Mouse (Mus musculus) gastrocnemius, adult 2 months (tissue): ENCODE measurements around the gene Ddost. TPM values are rescaled to one million over a fixed set of nuclear protein-coding genes. Genes with fewer than 3 reads are reported as not detected.

Source experiments
- DNase-seq: peaks from one replicate; pipeline ENCODE4 v3.0.0; 2022
- H3K27ac ChIP-seq: fragments of 200-600 bp; 2 replicates; pipeline ENCODE4 v1.8.1; 2022; ENCODE audit warnings: mild to moderate bottlenecking
- H3K4me3 ChIP-seq: fragments of 200-600 bp; 2 replicates; pipeline ENCODE4 v1.8.1; 2022; ENCODE audit warnings: mild to moderate bottlenecking, moderate library complexity
- CTCF ChIP-seq: fragments of 200-600 bp; IDR thresholded peaks from 2 replicates; pipeline ENCODE4 v1.8.1; 2022; ENCODE audit warnings: antibody characterized with exemption, mild to moderate bottlenecking, moderate library complexity
- intact Hi-C: fragments of 180-260 bp; cut with DNase I; formaldehyde crosslinking; loops from one replicate; pipeline ENCODE4 v1.15.1; 2025
- total RNA-seq, 2 experiments: library from RNA; stranded (reverse); gene quantifications; 2 replicates each; pipeline ENCODE4 v1.2.3; 2021

Gene Ddost
- total RNA-seq, 2 experiments from 2014 or later = 29.1 to 34.3 TPM

DNA sequence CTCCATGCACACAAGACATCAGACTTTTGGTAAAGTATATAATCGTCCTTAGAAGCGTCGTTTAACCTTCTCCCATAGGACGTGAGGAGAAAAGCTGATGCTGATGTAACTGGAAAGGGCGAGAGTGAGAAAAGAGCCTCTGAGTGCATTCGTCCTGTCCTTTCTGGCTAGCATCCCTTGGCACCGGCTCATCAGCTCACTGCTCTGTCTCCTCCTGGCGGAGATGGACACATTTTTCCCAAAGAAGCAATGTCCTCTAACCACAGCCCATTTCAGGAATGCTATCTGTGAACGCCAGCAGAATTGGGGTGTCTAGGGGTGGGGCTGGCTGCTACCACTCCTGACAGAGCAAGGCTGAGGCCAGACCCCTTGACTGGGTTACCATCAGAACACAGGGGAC is 27.1 kb downstream of the Ddost start:
- TF ChIP-seq CTCF = peak; percentile 14; the same call in 1 of the 2 replicates
- DNase-seq = peak; percentile 74
- Histone ChIP-seq H3K4me3 (no peak overlapping the region), H3K27ac (no peak overlapping the region)
- intact Hi-C loops = no loop called here

DNA sequence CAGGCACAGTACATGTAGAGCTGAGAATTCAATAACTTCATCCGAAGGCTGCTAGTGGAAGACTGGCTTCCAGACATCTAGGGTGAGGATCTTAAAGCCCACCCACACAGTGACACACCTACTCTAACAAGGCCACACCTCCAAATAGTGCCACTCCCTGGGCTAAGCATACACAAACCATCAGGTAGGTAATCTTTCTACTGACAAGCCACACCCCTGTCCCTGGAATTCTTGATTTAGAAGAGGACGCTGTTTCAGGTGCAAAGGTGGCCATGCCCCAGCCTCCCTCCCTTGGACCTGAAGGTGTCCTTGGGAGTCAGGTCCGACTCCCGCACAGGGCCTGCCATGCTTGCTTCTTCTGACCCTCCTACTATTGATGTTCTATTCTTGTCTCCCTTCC is 28.6 kb downstream of the Ddost start:
- DNase-seq = no peak
- H3K4me3 ChIP-seq = no peak overlapping the region
- TF ChIP-seq CTCF = no peak

DNA sequence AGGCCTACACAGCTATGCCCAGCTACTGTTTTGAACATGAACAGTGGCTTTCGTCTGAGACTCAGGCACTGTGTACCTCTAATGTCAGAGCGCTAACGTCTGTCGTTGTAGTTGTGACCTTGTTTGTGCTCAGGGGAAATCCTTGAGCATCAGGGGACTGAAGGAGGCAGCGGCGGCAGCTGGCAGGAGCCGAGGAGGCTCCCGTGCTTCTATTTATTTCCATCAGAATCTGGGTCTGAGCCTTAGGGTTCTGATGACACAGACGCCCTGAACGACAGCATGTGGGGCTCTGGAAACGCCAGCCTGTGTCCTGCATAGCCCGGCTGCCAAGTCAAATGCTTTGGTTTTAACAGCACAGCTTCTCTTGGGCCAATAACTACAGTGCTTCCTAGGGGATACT is 30.5 kb downstream of the Ddost start:
- peak; percentile 66 for DNase-seq
- no peak for TF ChIP-seq CTCF
- intact Hi-C loops = no loop called here
- peak overlapping the region; percentile 78 for H3K27ac ChIP-seq
- H3K4me3 ChIP-seq = no peak overlapping the region

More for the DNA sequence above, 28.6 kb downstream of the Ddost start:
- H3K27ac ChIP-seq = no peak overlapping the region
- intact Hi-C loops = no loop called here

DNA sequence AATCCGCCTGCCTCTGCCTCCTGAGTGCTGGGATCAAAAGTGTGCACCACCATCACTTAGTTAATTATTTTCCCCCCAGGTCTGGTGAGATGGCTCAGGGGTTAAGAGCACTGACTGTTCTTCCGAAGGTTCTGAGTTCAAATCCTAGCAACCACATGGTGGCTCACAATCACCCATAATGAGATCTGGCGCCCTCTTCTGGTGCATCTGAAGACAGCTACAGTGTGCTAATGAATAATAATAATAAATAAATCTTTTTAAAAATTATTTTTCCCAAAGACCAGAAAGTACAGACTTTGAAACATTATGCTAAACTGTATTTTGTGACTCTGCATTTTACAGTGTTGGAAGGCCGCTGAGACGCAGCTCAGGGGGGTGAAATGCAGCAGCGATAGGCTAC is 31.1 kb downstream of the Ddost start:
- Histone ChIP-seq H3K4me3 (no peak overlapping the region), H3K27ac (peak overlapping the region; percentile 78)
- intact Hi-C loops = no loop called here
- TF ChIP-seq CTCF = peak; percentile 52
- no peak for DNase-seq

DNA sequence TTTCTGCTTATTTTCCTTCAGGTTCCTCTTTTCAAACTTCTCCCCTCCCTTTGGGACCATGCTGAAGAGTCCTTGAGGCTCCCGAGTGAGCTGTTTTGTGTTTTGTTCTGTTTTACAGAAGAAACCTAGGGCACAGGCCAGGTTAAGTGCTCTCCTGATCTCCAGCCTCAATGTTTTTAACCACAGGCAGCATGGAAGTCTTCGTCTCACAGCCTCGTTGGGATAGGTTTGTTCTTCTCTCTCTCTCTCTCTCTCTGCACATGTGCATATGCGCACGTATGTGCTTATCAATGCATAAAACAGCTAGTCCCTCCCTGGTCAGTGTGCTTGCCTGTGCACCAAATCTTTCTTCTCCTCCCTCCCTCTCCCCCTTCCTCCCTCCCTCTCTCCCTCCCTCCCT is 32.3 kb downstream of the Ddost start:
- no peak for TF ChIP-seq CTCF
- DNase-seq = no peak
- Histone ChIP-seq H3K4me3 (no peak overlapping the region), H3K27ac (no peak overlapping the region)
- intact Hi-C loops = no loop called here

DNA sequence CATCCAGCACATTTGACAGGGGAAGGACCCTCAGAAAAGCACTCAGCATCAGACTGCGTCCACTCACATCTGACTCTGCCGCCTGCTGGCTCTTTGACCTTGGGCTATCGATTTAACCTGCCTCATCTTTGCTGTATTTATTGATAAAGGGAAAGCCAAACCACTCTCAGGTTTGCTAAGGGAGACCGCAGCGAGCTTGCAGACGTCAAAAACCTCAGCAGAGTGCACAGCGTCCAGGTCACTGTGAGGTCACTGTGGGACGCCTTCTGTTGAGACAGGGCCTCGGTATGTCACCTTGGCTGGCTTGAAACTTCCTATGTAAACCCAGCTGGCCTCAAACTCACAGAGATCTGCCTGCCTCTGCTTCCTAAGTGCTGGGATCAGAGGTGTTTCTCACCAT is 32.8 kb downstream of the Ddost start:
- no peak for DNase-seq
- no peak for TF ChIP-seq CTCF
- Histone ChIP-seq H3K27ac (no peak overlapping the region), H3K4me3 (no peak overlapping the region)
- intact Hi-C loops = no loop called here

DNA sequence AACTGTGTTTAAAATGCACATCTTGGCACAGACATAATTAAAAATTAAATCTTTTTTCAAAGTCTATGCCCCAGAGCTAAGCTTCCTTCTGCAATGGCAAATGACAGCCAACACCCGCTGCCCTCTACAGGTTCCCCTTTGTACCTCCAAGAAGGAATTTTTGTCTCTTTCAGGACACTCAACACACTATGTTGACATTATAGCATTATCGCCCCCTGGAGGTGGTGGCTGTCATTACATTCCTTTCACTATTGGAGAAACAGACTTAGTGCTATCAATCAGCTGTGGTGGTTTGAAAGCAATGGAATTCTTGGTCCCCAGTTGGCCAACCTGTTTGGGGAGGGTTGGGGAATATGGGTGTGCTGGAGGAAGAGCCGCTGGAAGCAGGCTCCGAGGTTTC is 35.4 kb downstream of the Ddost start:
- Histone ChIP-seq H3K4me3 (no peak overlapping the region), H3K27ac (no peak overlapping the region)
- peak; percentile 72 for TF ChIP-seq CTCF
- intact Hi-C loops = no loop called here
- peak; percentile 52 for DNase-seq

DNA sequence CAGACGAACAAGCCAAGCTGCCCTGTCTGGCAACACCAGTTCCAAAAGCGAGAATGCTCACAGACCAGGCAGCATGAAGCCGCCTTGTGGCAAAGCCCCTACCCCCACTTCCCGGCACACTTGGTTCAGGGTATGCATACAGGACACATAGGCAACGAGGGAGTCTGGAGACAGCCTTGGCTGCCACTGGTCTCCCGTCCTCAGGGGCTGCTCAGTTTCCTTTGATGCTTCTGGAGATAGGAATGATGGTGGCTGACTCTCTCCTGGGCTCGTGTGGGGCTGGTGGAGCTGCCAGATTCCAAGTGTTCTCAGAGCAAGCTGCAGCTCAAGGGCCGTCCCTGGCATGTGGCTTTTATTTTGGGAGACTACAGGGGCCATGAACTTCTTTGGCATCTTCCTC is 36.9 kb downstream of the Ddost start:
- DNase-seq = no peak
- TF ChIP-seq CTCF = no peak
- no peak overlapping the region; the same call in 1 of the 2 replicates for H3K27ac ChIP-seq
- intact Hi-C loops = no loop called here
- H3K4me3 ChIP-seq = no peak overlapping the region

DNA sequence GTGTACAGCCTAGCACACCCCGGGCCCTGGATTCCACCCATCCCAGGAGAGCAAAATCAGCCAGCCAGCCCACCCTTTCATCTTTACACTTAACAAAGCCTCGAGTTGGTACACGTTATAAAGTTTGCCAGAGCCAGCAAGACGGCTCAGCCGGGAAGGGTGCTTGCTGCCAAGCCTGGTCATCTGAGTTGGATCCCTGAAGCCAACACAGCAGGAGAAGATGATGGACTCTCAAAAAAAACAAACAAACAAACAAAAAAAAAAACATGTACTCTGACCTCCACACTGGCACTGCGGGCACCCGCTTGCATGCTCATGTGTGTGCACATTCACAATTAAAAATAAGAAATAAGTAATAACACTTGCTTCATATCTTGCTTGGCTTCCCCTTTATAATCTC is 37.5 kb downstream of the Ddost start:
- no peak for DNase-seq
- no peak overlapping the region for H3K27ac ChIP-seq
- intact Hi-C loops = no loop called here
- no peak overlapping the region for H3K4me3 ChIP-seq
- no peak for TF ChIP-seq CTCF

DNA sequence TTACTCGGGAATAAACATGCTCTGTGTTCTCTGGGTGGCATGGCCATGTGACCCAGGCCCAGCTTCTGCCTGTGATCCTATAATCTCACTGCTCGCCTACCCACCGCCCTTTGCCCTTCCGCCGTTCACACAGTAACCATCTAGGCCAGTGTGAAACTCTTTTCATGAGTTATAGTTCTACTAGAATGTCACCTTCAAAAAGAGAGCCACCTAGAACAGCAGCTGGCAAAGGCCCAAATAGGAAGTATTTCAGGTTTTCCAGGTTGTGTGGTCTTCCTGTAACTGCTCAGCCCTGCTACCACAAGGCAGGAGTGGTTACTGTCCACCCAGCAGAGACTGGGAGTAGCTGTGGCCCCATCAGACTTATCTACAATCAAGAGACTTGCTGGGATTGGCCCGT is 38.2 kb downstream of the Ddost start:
- no peak for TF ChIP-seq CTCF
- intact Hi-C loops = no loop called here
- Histone ChIP-seq H3K4me3 (no peak overlapping the region), H3K27ac (peak overlapping the region; percentile 44)
- DNase-seq = no peak

DNA sequence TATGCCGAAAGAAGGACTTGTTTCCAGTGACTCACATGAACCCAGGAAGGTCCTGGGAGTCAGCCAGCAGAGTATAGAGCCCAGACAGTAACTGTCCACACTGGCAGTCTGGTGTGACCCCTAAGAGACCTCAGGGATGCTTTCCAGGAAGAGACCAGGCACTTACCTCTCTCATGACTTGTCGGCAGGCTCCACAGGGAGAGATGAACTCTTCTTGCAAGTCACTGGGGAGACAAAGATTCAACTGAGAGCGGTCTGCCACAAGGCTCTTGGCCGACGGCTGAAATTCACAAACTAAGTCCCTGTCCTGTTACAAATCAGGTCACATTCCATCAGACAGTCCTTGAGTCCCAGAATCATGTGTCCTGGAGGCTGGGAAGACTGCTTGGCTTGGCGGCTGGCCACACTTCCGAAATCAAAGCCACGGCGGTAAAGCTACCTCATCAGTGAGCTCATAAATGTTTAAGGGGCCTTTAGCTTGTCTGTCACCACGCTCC is 38.9 kb downstream of the Ddost start:
- DNase-seq = peak; percentile 45
- no peak for TF ChIP-seq CTCF
- no peak overlapping the region for H3K4me3 ChIP-seq
- peak overlapping the region; percentile 44 for H3K27ac ChIP-seq
- intact Hi-C loops = no loop called here

DNA sequence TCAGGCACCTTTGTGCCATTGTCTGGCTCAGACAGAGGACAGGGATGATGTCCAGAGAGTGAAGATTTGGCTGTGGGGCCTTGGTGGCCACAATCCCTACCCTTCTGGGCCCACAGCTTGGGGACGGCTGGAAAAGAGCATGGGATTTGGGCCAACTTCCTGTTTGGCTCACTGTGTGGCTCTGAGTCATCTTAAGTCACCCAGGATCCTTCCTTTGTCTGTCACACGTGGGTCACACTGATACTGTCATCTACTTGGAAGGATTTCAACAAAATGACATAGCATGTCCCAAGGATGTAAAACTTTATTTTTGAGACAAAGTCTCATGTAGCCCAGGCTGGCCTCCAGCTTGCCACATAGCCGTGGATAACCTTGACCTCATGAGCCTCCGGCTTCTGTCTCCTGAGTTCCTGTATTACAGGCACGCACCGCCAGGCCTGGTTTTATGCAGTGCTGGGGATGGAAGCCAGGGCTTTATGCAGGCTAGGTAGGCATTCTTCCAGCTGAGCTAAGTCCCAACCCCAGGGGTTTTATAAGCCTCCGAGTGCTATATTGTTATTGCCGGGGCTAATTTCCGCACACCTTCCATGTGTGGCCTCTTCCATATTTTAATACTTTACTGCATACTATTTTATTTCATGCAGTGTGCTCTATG is 40.5 kb downstream of the Ddost start:
- intact Hi-C loops = no loop called here
- peak; percentile 3; the same call in 1 of the 2 replicates for TF ChIP-seq CTCF
- Histone ChIP-seq H3K27ac (no peak overlapping the region), H3K4me3 (no peak overlapping the region)
- no peak for DNase-seq

DNA sequence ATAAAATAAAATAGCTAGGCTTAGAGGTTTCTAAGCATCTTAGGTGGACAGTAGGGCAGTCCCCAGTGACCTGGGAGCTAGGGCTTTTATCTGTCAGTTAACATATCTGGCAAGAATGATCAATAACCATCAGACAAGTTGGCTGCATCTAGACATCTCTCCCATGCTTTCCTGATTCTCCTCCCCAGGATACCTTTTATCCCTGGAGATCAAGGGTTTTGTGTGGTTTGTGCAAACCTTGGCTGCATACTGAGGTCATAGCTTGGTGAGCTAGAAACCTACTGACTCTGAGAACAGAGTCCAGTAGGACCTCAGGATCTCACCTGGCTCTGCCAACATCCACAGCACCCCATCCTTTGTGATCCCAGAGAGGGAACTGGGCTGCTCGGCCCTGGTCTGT is 42.8 kb downstream of the Ddost start:
- TF ChIP-seq CTCF = no peak
- intact Hi-C loops = no loop called here
- no peak for DNase-seq
- Histone ChIP-seq H3K27ac (no peak overlapping the region), H3K4me3 (no peak overlapping the region)

DNA sequence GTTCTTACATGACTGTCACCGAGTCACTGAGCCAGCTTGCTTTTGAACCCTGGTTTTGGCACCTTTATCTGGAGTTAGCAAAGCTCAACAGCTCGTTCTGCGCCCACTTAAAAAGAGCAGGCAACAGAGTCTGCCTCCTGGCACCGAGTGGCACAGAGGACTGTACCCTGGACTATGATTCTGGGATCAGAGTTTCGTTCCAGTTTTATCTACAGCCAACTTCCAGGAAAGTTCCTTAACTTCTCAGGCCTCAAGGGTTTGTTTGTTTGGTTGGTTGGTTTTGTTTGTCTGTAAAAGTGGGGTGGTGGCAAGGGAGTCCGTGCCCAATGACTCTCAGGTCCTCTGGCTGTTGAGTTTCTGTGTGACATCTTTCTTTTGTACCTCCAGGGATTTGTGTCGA is 44.2 kb downstream of the Ddost start:
- intact Hi-C loops = no loop called here
- Histone ChIP-seq H3K27ac (no peak overlapping the region), H3K4me3 (no peak overlapping the region)
- no peak for TF ChIP-seq CTCF
- DNase-seq = no peak
